ENCODE assay signal across 9 mouse cellular contexts in the genomic region with DNA sequence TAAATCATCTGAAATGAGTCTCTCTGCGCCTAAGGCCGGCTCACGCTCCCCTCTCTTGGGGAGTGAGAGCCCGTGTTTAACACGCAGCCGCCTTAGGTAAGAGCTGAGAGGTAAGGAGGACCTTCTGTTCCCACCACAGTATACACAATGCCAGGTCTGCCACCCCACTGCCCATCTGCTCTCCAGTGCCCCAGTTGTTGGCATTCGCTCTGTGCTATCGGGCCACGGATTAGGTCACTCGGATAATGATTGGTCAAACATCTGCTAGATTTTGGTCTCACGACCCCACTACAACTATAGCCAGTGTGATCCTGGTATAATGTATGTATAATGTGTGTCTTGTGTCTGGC. TPM values are rescaled to one million over a fixed set of nuclear protein-coding genes. Genes with fewer than 3 reads are reported as not detected.
DNase-seq lines count a peak whose midpoint lies in the region; ATAC-seq and TF ChIP-seq lines count a peak whose summit lies in the region.
"Had no signal": no experiment of that assay in that cellular context is flagged by ENCODE, and none has a peak within 500 bp of the region (broad histone marks: within the 10 kb centered on the region; RNA-seq: fewer than 3 reads in every experiment).

No protein-coding gene starts in this region.

- no peaks in the 10 kb centered on the region for H3K27me3 ChIP-seq in spleen, adult 2 months (ENCODE audit: control insufficient read depth, insufficient read depth, low read length)
- H3K27me3 ChIP-seq in liver, embryonic 12.5 days (replicated peaks), result peaks cover 11% of the 10 kb centered on the region; the same call in 1 of the 2 replicates

- TF ChIP-seq POLR2A in spleen, adult 2 months (IDR thresholded peaks at IDR 0.05; ENCODE audit: low read depth, low read length), result no peak

- no peaks in the 10 kb centered on the region for H3K36me3 ChIP-seq in spleen, adult 2 months (ENCODE audit: control insufficient read depth, insufficient read depth, low read length)
- H3K36me3 ChIP-seq in liver, embryonic 12.5 days, result no peaks in the 10 kb centered on the region

- peak; percentile 55 for DNase-seq in heart, adult 11 months
- no peak for DNase-seq in heart, adult 8-10 months (ENCODE audit: low spot score)
- no peak for DNase-seq in spleen, adult 2 months (ENCODE audit: low read depth in 1 of 2, low spot score in 2 of 2)
- DNase-seq in spleen, postnatal 4 days (ENCODE audit: low spot score in 2 of 2), result no peak
- DNase-seq in adrenal gland, postnatal 14 days, result no peak
- no peak for DNase-seq in spleen, postnatal 10 days (ENCODE audit: low spot score in 2 of 2)
- DNase-seq: right cerebral cortex, postnatal 14 days had no signal

- H3K9ac ChIP-seq in liver, embryonic 12.5 days, result no peak overlapping the region

- no peak for ATAC-seq in liver, embryonic 12.5 days
- ATAC-seq in monocyte, adult 5-6 weeks (replicated peaks; ENCODE audit: insufficient number of reproducible peaks, low FRiP score, low TSS enrichment, poor library complexity, severe bottlenecking), result no peak

- H3K4me1 ChIP-seq in spleen, adult 2 months (ENCODE audit: control insufficient read depth, insufficient read depth, insufficient read length), result no peaks in the 10 kb centered on the region
- no peaks in the 10 kb centered on the region; the same call in 1 of the 2 replicates for H3K4me1 ChIP-seq in liver, embryonic 12.5 days

- H3K9me3 ChIP-seq in liver, embryonic 12.5 days (replicated peaks), result no peaks in the 10 kb centered on the region

- TF ChIP-seq CTCF in spleen, adult 2 months (IDR thresholded peaks at IDR 0.05; ENCODE audit: extremely low read depth, insufficient read depth, insufficient read length, insufficient replicate concordance), result no peak

- 78% methylated on average over 11 of the region's 11 CpGs for WGBS in spleen, adult 2 months
- WGBS in liver, embryonic 12.5 days (ENCODE audit: insufficient replicate concordance), result 69% methylated on average over 11 of the region's 11 CpGs

- H3K27ac ChIP-seq in spleen, adult 2 months (ENCODE audit: insufficient read depth, low read length), result no peak overlapping the region
- no peak overlapping the region for H3K27ac ChIP-seq in liver, embryonic 12.5 days

- H3K4me3 ChIP-seq in spleen, adult 2 months (ENCODE audit: extremely low read depth, insufficient read depth, insufficient read length), result peak overlapping the region; percentile 10; the same call in 1 of the 2 replicates
- H3K4me3 ChIP-seq in liver, embryonic 12.5 days, result no peak overlapping the region

- peak overlapping the region; percentile 57 for H3K4me2 ChIP-seq in liver, embryonic 12.5 days

RNA-seq across cellular contexts. Expression of gene Prkch, which starts 19.0 kb away (rescaled TPM):
- 10 to 100 TPM; 14.1 to 19.8 (median 15.4) TPM for total RNA-seq in heart, adult 8-10 months (2022)
- 12.5 and 13.5 TPM in 2 replicates for polyA plus RNA-seq in spleen, adult 2 months (2012; rRNA removed)
- 4.8 and 5.0 TPM in 2 replicates for polyA plus RNA-seq in liver, embryonic 12.5 days (2016; fragmentation: Nextera tagmentation; extraction: Ambion mirVana)
- total RNA-seq in adrenal gland, postnatal 14 days (2021), result 19.9 and 27.2 TPM in 2 replicates
- 140 to 209 TPM (median 154 TPM) in 3 replicates for total RNA-seq in monocyte, adult 5-6 weeks (2017)

RNA-seq across cellular contexts. Expression of gene Tmem30b, which starts 19.4 kb away (rescaled TPM):
- total RNA-seq in heart, adult 8-10 months (2022), result under 1 TPM; 0.27 to 0.53 (median 0.42) TPM
- polyA plus RNA-seq in spleen, adult 2 months (2012; rRNA removed), result 0.14 and 0.27 TPM in 2 replicates
- 0.60 and 0.87 TPM in 2 replicates for polyA plus RNA-seq in liver, embryonic 12.5 days (2016; fragmentation: Nextera tagmentation; extraction: Ambion mirVana)
- 0.64 and 3.1 TPM in 2 replicates for total RNA-seq in adrenal gland, postnatal 14 days (2021)
- not detected in 3 replicates for total RNA-seq in monocyte, adult 5-6 weeks (2017)
